Mouse (Mus musculus) retina, postnatal 7 days (tissue): Measurements from ENCODE around the gene Sufu.

ENCODE experiments used
- DNase-seq: peaks from one replicate; pipeline ENCODE4 v3.0.0-alpha.2; 2012; ENCODE audit warnings: low read depth, low spot score

The Sufu gene

DNA sequence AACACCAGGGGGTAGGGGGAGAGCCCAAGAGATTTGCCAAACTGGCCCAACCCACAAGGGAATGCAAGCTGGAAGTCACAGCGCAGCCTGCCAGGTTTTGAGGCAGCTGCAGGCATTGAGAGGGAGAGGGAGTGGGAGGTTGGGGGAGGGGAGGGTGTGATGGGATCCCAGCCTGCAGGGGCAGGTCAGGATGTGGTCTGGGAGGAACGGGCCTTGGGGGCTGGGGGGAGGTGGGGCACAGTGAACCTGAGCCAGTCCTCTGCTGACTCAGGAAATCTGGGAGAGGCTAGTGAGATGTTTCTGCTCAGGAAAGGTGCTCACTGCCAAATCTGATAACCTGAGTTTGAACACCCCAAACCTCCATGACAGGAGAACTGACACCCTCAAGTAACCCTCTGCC lies 93.9 kb downstream of the Sufu start:
- DNase-seq, result no peak

DNA sequence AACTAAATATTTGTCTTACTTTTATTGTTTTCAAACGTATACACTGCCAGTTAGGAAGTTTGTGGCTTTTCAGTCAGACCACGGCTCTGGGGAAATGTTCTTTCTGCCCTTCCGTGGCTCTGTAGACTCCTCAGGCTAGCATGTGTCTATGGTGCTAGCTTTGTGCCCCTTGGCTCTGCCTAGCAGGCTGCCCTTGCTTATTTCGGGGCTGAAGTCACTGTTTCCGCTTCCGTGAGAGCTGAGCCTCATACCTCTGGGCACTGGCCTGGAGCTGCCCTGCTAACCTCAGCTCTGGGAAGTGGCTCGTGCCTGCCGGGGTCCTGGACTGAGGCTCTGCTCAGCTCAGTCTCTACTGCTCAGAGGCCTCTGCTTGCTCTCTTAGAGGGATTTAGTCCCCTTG lies 98.4 kb downstream of the Sufu start:
- DNase-seq, result no peak

DNA sequence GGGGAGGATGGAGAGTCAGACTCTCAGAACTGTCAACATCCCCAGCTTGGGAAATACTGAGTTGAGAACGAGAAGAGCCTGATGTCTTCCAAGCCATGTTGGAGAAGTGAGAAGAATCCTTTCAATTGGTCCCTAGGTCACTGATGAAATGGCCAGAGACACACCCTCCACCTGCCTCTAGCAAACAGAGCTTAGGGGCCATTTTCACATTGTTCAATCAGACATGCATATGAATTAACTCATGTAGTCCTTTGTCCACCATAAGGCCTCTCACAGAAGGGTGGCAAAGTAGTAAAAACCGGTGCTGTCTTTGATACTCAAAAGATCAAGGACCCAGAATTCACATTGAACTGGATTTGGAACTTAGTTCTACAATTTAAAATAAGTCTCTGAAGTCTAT lies 100.5 kb downstream of the Sufu start:
- no peak for DNase-seq

DNA sequence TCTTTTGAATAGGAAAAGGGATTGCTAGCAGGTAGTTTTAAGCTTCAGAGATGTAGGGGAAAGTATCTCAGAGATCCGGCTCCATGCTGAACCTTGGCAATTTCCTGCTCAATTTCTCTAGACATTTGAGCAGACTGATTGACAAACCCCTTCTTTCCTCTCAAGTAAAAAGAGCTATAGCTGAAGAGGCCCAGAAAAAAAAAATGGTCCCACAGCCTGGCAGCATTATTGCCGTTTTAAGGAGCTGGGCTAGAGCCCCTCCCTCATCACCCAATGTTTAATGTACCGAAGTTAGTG lies 102.8 kb downstream of the Sufu start:
- no peak for DNase-seq

DNA sequence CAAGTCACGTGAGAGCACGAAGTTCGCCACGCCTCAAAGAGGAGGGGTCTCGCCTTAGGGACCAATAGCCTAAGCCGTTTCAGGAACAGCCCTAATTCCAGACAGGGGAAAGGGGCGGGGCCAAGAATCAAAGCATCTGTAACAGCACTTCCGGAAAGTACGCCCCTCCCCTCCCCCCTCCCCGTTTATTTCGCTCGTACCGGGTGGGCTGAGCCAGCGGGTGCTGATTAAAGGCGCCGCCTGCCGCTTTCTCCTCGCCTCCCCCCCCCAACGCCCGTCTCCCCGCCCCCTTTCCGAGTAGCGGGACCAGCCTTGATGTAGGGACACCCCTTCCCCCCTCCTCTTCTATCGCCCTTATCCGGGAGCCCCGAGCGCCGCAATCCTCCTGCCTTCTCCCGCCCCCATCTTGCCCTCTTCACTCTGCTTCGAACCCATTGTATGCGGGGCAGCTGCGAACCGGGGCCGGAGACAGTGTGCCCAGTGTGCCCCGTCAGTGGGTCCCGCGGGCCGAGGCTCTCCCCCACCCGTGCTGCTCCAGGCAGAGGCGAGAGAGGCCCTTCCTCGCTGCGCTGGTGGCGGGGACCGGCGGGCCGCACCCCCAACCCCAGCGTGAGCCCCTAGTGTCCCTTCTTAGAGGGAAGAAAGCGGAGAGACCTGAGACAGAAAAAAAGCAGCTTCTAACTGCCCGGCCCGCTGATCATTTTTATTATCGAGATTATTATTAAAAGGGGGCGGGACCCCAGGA lies 103.3 kb downstream of the Sufu start:
- peak; percentile 98 for DNase-seq

DNA sequence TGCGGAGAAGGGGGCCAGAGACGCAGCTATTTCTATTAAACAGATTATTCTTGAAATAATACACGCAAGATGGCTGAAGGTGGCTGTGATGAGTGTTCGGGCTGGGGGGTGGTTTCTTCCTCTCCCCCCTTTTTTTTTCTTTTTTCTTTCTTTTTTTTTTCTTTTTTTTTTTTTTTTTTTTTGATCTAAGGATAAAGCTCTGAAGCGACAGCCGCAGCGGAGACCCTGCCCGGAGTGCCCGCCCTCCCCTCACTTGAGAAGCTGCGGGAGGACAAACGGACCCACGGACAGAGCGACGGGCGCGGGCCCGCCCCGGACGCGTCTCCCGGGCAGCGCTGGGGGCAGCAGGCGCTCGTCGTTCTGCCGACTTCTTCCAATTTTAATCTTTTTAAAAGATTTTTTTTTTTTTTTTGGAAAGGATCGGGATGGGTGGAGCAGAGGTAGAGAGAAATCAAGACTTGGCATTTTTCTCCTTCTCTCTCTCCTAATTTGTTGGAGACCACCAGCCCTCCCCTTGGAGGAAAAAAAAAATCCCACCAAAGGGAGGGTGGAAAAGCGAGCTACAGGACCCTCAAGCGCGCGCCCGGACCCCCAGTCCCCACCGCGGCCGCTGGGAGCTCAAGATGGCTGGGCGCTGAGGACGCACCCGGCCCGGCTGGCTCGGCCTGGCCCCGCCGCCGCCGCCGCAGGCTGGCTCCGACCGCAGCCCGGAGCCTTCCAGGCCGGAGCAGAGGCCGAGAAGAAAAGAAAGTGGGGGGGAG lies 104.1 kb downstream of the Sufu start:
- DNase-seq, result no peak

DNA sequence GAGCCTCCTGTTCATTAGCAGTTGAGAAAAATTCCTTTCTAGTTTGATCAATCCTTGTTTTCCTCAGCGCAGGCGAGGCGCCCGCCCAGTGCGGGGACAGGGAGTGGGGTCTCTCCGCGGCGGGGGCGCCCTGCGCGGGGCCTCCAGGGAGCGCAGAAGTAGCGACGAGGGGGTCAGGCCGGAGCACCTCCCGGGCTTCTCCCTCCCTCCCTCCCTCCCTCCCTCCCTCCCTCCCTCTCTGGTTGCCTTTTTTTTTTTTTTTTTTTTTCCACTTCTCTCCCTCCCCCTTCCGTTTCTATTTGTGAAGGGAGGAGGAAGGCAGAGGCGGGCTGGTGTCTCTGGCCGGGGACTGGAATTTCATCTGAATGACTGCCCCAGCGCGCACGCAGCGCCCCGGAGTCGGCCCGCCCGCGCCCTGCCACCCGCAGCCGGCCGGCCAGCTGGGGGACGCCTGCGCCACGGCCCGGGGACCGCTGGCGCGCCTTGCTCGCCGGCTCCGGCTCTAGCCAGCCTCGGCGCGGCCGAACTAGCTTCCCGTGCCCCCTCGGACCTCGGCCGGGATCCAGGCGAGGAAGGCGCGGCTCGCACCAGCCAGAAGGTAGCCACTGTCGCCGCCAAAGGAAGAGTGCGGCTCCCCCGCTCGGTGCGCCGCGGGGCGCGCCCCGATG lies 104.8 kb downstream of the Sufu start, which contains the start of gene Trim8:
Gene Trim8 (plus strand): TSS at position 302 of the 668 bp plus-strand sequence.
- DNase-seq, result no peak

DNA sequence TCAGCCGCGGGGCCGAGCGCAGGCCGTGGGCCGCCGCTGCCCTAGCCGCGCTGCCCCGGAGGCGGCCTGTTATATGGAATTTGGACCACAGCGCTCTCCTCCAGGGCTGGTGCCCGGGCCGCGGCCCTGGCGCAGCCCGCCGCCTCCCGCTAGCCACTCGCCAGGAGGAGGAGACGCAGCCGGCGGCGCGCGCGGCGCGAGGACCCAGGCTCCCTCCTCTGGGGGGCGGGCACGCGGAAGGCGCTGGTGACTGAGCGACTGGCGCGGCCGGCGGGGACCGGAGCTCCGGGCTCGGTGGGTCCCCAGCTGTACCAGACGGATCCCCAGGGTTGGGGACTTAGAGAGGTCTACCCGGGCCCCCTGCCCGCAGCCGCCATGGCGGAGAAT lies 105.4 kb downstream of the Sufu start:
- no peak for DNase-seq

DNA sequence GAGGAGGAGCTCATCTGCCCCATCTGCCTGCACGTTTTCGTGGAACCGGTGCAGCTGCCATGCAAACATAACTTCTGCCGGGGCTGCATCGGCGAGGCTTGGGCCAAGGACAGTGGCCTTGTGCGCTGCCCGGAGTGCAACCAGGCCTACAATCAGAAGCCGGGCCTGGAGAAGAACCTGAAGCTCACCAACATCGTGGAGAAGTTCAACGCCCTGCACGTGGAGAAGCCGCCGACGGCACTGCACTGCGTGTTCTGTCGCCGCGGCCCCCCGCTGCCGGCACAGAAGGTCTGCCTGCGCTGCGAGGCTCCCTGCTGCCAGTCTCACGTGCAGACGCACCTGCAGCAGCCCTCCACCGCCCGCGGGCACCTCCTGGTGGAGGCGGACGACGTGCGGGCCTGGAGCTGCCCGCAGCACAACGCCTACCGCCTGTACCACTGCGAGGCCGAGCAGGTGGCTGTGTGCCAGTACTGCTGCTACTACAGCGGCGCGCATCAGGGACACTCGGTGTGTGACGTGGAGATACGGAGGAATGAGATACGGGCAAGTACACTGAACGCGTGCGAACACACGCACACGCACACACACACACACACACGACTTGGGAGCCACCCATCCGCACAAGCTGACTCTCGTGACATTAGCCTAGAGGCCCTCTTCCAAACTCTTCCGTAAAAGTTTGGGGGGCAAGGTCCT lies 105.9 kb downstream of the Sufu start:
- DNase-seq, result no peak

DNA sequence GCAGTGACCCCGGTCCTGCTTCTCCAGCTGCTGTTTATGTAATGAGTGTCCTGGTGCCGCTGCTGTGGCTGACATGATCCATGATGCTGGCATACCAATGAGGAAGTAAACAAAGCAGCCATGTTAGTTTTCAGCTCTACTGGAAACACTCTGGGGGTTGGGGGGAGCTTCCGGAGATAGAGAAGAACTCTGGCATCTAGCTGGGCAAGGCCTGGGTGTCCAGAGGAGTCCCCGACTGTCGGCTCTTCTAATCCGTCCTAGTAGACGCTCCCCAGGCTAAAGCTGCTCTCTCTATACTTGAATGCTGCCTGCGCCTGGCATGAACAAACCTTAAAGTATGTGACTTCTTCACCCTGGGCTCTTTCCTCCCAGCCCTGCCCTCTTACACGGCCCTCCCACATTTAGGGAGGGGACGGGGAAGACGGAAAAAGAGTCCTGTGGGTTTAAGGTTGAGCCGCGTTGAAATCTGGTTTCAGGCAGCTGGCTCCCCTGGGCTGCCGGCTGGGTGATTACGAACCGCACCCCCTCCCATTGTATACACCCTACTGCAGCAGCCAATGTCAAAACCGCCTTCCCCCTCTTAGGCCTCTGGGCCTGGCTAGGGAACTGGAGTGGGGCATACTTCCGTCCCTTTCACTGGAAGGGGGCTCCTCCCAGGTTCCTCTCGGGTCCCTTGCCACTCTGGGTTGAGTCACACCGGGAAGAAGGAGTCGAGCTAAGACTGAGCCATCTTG lies 106.8 kb downstream of the Sufu start:
- DNase-seq, result no peak

DNA sequence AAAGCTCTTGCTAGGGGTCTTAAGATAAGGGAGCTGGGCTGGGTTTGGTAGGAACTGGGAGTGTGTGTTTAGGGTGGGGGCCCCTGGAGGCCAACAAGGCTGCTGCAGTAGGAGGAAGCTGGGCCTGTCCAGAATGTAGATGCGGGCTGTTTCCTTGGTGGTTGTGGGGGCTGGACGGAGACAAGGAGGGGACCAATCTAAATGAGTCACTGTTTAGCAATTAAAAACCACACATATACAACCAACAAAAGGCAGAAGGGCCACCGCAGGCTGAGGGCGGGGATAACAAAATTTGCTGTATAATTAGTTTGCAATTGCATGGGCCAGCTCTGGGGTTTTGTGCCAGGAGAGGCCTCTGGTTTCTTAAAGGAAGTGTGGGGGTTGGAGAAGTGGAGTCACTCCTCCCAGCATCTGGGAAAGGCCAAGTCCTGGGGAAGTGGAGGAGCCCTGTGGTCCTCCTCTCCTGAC lies 107.4 kb downstream of the Sufu start:
- DNase-seq, result no peak

DNA sequence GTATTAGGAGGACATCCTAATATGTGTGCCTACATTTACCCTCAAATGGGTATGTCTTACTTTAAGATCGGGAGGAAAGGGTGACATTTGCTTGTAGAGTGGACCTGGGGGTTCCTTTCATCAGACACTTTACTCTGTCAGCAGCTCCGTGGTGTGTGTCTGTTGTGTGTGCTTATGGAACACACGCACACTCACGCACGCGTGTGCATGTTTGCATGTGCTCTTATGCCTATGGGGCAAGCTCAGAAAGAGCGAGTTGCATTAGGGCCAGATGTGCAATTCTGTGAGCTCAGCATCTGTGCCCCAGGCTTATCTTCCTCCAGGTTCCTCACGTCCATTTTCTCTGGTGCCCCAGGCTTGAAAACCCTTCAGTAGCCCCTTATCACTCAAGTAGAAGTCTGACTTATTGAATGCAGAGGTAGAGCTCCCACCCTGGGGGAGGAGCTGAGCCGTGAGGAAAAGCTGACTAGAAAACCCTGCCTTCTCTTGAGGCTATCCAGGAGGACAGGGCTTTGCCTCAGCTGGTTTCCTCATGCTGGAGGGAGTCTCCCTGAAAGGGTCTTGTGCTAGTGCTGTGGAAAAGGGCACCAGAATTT lies 108.2 kb downstream of the Sufu start:
- DNase-seq, result no peak

DNA sequence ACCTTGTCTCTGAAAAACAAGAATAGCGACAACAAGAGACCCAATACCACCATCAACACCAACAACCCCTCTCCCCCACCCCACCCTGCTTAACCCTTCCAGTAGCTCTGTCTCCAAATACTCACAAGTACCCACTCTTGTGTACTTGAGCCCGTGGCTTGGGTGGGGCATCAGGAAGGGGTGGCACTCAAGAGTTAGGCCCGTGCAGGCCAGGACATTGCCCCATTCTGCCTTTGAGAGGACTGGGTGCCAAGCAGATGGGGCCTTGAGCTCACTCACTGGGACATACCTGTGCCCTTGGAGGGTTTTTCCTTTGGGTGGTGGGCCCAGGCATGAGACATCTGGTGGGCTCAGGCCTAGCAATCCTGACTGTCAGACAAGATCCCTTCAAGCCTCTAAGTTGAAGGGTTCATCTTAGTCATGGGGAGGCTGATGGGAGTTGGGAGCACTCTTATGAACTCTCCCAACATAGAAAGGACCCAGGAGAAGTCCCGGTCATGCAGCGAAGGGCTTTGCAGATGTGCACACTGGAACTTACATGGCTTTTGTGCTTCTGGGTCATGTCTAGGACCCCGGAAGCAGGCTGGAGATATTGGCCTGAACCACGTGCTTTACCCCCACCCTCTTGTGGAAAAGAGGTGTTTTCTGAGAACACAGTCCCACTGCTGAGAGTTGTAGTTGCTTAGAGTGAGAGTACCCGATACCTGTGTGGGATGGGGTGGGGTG lies 109.1 kb downstream of the Sufu start:
- no peak for DNase-seq

DNA sequence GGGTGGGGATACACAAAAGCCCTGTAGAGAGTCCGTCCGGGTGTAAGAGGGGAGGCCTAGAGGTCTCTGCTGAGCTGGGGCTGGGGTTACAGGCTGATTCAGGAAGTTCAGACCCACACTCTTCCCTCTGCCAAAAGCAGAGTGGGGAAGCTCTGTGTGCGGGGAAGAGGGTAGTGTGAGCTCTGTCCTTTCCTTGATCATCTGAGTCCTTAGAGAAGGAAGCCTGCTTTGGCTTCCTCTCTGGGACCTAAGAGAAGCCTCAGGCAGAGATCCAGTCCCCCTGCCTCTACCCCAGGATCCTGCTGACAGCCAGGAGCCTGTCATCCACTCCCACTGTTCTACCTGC lies 109.6 kb downstream of the Sufu start:
- no peak for DNase-seq

DNA sequence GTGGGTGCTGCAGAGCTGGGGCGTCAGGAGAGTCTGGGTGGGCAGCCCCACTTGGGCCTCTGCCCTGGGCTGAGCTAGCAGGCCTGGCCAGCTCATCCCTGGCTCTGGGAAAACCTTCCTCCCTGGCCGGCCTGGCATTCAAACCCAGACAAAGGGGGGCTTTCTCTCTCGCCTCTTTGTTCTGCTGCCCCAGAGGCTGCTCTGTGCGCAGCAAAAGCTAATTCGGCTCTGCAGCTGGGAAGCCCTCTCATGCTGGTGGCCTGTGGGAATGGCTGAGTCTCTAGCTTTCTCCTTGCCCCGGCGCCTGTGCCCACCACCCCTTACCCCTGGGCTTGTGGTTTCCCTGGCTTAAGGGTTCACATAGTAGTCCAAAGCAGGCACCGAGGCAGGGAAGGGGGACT lies 110.5 kb downstream of the Sufu start:
- DNase-seq, result no peak

DNA sequence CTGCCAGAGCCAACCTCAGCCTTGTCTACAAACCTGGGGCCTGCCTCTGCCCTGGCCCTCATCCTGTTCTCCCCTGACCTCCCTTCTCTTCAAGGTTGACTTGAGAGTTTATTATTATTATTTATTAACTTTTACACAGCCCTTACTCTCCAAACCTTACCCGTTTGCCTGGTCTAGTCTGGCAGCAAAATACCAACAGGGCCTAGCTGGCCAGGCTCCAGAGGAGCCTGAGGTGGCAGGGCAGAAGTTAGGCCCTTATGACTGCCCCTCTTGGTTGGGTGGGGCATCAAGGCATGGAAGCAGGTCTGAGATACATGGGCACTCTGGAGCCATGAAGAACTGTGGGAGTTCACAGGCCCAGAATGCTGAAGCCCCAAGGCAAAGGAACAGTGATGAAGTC lies 111.1 kb downstream of the Sufu start:
- no peak for DNase-seq

DNA sequence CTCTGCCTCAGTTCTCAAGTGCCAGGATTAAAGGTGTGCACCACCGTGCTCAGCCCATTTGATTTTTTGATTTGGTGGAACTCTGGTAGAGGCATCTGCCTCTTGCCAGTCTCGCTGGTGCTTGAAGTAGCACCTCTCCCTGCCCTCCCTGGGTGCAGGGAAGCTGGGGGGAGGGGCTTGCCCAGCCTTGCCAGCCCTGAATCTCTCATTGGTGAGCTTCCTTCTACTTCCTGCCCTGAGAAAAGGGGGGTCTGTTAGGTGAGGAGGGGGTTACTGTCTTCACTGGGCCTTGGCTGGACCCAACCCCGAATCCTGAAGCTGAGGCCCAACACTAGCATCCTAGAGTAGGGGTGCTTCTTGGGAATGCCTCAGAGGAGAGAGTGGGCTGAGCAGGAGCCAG lies 112.0 kb downstream of the Sufu start:
- no peak for DNase-seq

DNA sequence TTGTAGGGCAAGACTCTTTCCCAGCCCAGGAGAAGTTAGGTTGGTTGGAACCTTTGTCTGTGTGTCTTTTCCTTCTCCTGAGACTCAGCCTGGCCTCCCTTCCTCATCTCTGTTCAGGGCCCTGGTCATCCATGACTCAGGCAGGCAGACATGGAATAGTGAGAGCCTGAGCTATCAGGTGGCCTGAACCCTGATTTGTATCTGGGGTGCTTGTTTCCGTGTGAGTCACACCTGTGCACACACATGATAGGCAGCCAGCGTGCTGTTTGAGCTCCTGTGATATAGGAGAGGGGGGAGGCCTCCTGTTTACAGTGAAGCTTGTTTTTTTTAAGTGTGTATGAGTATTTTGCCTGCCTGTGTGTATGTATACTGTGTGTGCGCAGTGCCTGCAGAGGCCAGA lies 112.5 kb downstream of the Sufu start:
- no peak for DNase-seq

DNA sequence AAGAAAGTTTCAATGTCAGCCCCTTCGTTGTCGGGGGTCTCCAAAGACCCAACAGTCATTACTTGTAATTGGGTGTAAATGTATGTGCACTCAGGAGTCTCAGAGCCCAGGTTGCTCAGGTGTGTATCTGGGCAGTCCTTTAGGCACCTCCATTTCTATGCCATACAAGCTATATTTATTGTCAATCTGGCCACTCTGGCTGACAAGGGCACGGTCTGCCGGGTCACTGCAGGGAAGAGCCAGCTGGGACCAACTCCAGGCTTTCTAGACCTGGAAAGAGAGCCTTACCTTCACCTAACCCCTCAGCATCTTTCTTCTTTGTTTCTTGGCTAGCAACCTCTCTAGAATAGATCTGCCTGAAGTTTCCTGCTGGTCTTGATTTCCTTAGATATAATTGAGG lies 113.0 kb downstream of the Sufu start:
- no peak for DNase-seq

DNA sequence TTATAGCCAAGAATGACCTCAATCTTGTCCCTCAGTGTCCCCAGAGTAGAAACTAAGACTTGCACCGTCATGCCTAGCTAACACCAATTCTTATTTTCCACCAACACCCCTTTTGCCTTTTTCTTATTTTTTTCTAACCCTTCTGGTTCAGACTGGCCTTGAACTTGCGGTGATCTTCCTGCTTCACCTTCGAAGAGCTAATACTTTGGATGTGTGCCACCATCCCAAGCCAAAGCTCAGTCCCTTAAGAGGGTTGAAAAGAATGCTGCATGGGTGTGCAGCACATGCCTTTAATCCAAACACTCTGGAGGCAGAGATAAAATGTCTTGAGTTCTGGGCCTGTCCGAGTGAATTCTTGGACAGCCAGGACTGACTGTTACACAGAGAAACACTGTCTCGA lies 113.7 kb downstream of the Sufu start:
- DNase-seq, result no peak

DNA sequence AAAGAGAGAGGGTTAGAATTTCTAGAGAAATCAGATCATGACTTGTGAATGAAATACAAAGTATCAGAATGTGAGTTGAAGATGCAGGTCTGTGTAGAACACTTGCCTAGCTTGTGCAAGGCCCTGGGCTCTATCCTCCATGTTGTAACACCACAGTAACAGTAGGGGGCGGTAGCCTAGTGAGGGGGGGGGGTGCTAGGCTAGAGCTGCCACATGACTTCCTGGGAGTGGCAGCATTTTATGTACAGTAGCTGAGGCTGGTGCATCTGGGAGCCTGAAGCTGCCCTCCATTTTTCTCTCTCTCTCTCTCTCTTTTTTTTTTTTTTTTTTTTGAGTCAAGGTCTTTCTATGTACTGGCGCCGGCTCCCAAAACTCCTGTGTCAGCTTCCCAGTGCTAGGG lies 114.1 kb downstream of the Sufu start:
- no peak for DNase-seq
